Mouse (Mus musculus) kidney, postnatal 14 days (tissue): Measurements from ENCODE around the gene Rhbdf1.

Experiments
- DNase-seq: peaks from one replicate; pipeline ENCODE4 v3.0.0; 2022; ENCODE audit warnings: mixed read lengths

The Rhbdf1 gene

GRCm38 (mm10) chr11:32188881-32189280 lies 33.2 kb downstream of the Rhbdf1 start:
- DNase-seq = no peak

GRCm38 (mm10) chr11:32187256-32187655 lies 34.8 kb downstream of the Rhbdf1 start:
- DNase-seq = no peak

GRCm38 (mm10) chr11:32186031-32186430 lies 36.1 kb downstream of the Rhbdf1 start:
- DNase-seq = no peak

GRCm38 (mm10) chr11:32184469-32184868 lies 37.6 kb downstream of the Rhbdf1 start:
- no peak for DNase-seq

GRCm38 (mm10) chr11:32181973-32182868 lies 39.9 kb downstream of the Rhbdf1 start:
- peak; percentile 88 for DNase-seq

GRCm38 (mm10) chr11:32181246-32181645 lies 40.9 kb downstream of the Rhbdf1 start:
- DNase-seq = no peak

GRCm38 (mm10) chr11:32178506-32178905 lies 43.6 kb downstream of the Rhbdf1 start:
- DNase-seq = no peak

- no peak for DNase-seq
These were observed 55.4 kb downstream of the Rhbdf1 start for GRCm38 (mm10) chr11:32166683-32167082.

GRCm38 (mm10) chr11:32161922-32162804 lies 59.9 kb downstream of the Rhbdf1 start:
- DNase-seq = peak; percentile 81

GRCm38 (mm10) chr11:32161500-32161899 lies 60.6 kb downstream of the Rhbdf1 start:
- DNase-seq = peak; percentile 48

- DNase-seq = no peak
These were observed 61.8 kb downstream of the Rhbdf1 start for GRCm38 (mm10) chr11:32160341-32160740.
